In genomic region chr7:92783166-92783806, GRCm38 (mm10) we compare ENCODE assay signal across 14 mouse cellular contexts. TPM values are rescaled to one million over a fixed set of nuclear protein-coding genes. Genes with fewer than 3 reads are reported as not detected.
DNase-seq lines count a peak whose midpoint lies in the region; ATAC-seq lines count a peak whose summit lies in the region.
"Had no signal": no experiment of that assay in that cellular context is flagged by ENCODE, and none has a peak within 500 bp of the region (broad histone marks: within the 10 kb centered on the region; RNA-seq: fewer than 3 reads in every experiment).

No protein-coding gene starts in this region.

- H3K36me3 ChIP-seq in forebrain, embryonic 13.5 days (ENCODE audit: poor library complexity, severe bottlenecking): no peaks in the 10 kb centered on the region
- H3K36me3 ChIP-seq in forebrain, embryonic 15.5 days: no peaks in the 10 kb centered on the region

- H3K4me1 ChIP-seq in forebrain, embryonic 13.5 days: 0 out of 2 replicates have a peak, but pooled peaks cover 4% of the 10 kb centered on the region
- H3K4me1 ChIP-seq in forebrain, embryonic 15.5 days: no peaks in the 10 kb centered on the region; the same call in 1 of the 2 replicates

- peaks cover 7% of the 10 kb centered on the region; the same call in 1 of the 2 replicates for H3K9me3 ChIP-seq in forebrain, embryonic 13.5 days (replicated peaks)
- no peaks in the 10 kb centered on the region for H3K9me3 ChIP-seq in forebrain, embryonic 15.5 days

- WGBS in forebrain, embryonic 13.5 days: 69% methylated on average over 12 of the region's 12 CpGs
- 67% methylated on average over 12 of the region's 12 CpGs for WGBS in forebrain, embryonic 15.5 days

- H3K4me2 ChIP-seq in forebrain, embryonic 13.5 days: no peak overlapping the region
- H3K4me2 ChIP-seq in forebrain, embryonic 15.5 days (replicated peaks): no peak overlapping the region

- H3K9ac ChIP-seq in forebrain, embryonic 13.5 days: no peak overlapping the region
- no peak overlapping the region for H3K9ac ChIP-seq in forebrain, embryonic 15.5 days (replicated peaks)

- H3K27me3 ChIP-seq in forebrain, embryonic 13.5 days: no peaks in the 10 kb centered on the region
- H3K27me3 ChIP-seq in forebrain, embryonic 15.5 days: no peaks in the 10 kb centered on the region

- peak; percentile 30 for ATAC-seq in forebrain, embryonic 13.5 days
- no peak; the same call in 1 of the 2 replicates for ATAC-seq in forebrain, embryonic 15.5 days (replicated peaks)
- ATAC-seq in erythroblast, adult 5-6 weeks (replicated peaks; ENCODE audit: low FRiP score, poor library complexity, severe bottlenecking): peak; percentile 31; the same call in 1 of the 2 replicates
- no peak; the same call in 1 of the 2 replicates for ATAC-seq in granulocyte monocyte progenitor cell, adult 5-6 weeks (replicated peaks; ENCODE audit: poor library complexity, severe bottlenecking)

- H3K27ac ChIP-seq in forebrain, embryonic 13.5 days: no peak overlapping the region
- no peak overlapping the region for H3K27ac ChIP-seq in forebrain, embryonic 15.5 days (replicated peaks)

- H3K4me3 ChIP-seq in forebrain, embryonic 13.5 days: no peak overlapping the region
- H3K4me3 ChIP-seq in forebrain, embryonic 15.5 days: no peak overlapping the region

- DNase-seq in kidney, postnatal 4 days: peak; percentile 27 to 41
- no peak for DNase-seq in kidney, adult 18-20 months
- DNase-seq in cerebellum, adult 11 months: peak; percentile 64
- no peak for DNase-seq in adrenal gland, postnatal 10 days
- DNase-seq: B cell, adult 2 months; heart, adult 18-20 months; lung, adult 18-20 months; right cerebral cortex, adult 18-20 months; thymus, postnatal 36 days had no signal

RNA-seq across cellular contexts. Expression of gene Rab30, which starts 41.9 kb away (rescaled TPM):
- polyA plus RNA-seq in forebrain, embryonic 13.5 days (2015; fragmentation: Nextera tagmentation; extraction: Ambion mirVana): 19.8 and 21.4 TPM in 2 replicates
- polyA plus RNA-seq in forebrain, embryonic 15.5 days (2015; fragmentation: Nextera tagmentation; extraction: Ambion mirVana): 19.8 and 20.7 TPM in 2 replicates
- total RNA-seq in erythroblast, adult 5-6 weeks (2015; ENCODE audit: low replicate concordance): 30.4 and 43.3 TPM in 2 replicates
- total RNA-seq in erythroblast, adult 5-6 weeks (2017; ENCODE audit: low replicate concordance): 15.8 and 25.8 TPM in 2 replicates
- not detected in 2 replicates for total RNA-seq in granulocyte monocyte progenitor cell, adult 5-6 weeks (2014; fragmentation: Nextera tagmentation)
- 0.13 TPM in 1 of 2 replicates, not detected in the other for total RNA-seq in granulocyte monocyte progenitor cell, adult 5-6 weeks (2017)
- 1 to 10 TPM; 7.9 to 10.0 TPM for total RNA-seq in adrenal gland, postnatal 10 days (2021)
- total RNA-seq: hematopoietic stem cell, adult 5-6 weeks had no signal

Comparison
In these comparisons a context has a peak if more than half of its experiments do, and no peak if none do; other contexts are left out.
1. ATAC-seq: peak in forebrain, embryonic 13.5 days (single experiment) and erythroblast, adult 5-6 weeks (single experiment); none in forebrain, embryonic 15.5 days (single experiment) and granulocyte monocyte progenitor cell, adult 5-6 weeks (single experiment).
2. DNase-seq: peak in kidney, postnatal 4 days (2 of 2) and cerebellum, adult 11 months (single experiment); none in kidney, adult 18-20 months (single experiment) and adrenal gland, postnatal 10 days (single experiment).
3. RNA of gene Rab30, which starts 41.9 kb away (total RNA-seq): 15.8 to 43.3 TPM in erythroblast, adult 5-6 weeks and 7.9 to 10.0 TPM in adrenal gland, postnatal 10 days; 0.13 TPM in granulocyte monocyte progenitor cell, adult 5-6 weeks; every median in the first group is over 4 times any median in the second.